Mouse (Mus musculus) heart, postnatal 0 days (tissue): ENCODE measurements around the gene Cyp17a1.

ENCODE experiments used
- CTCF ChIP-seq: IDR thresholded peaks from 2 replicates; pipeline ENCODE4 v1.5.1; 2016; ENCODE audit warnings: antibody characterized with exemption, control low read depth, low read depth
- EP300 ChIP-seq: IDR thresholded peaks from 2 replicates; pipeline ENCODE4 v1.6.1; 2016; ENCODE audit warnings: antibody characterized with exemption, low read depth

DNA sequence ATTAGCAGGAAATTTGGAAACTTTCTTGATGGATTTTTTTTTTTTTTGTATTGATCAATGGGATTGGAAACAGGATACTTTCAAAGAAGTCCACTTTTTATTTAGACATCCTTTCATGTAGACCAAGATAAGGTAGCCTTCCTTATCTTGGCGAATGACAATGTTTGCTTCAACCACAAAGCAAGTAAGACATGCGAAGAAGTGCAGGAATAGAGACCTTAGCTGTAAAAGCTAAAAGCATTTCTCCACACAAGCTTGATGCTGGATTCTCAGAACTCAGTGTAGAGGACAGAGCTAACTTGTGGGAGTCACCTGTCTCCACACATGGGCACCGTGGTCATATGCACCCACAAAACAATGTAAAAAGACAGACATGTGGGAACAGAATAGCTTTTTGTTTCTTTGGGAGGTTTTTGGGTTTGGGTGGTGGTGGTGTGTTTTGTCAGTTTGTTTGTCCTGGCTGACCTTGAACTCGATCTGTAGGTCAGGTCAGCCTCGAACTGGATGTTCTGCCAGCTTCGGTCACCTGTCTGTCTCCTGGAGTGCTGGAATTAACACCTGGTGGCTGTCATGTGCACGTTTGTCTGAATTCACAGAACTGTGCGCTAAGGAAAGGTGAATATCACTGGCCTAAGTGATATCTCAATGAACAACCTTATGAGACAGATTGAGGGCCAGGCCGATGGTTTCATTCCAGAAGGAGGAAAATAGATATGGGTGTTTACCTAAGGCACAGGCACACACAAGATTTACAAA is 33.7 kb upstream of the Cyp17a1 start:
- no peak for TF ChIP-seq CTCF
- no peak for TF ChIP-seq EP300
